Mouse (Mus musculus) hematopoietic stem cell, adult 5-6 weeks (primary cell): Measurements from ENCODE around the gene Gm10382. TPM values are rescaled to one million over a fixed set of nuclear protein-coding genes. Genes with fewer than 3 reads are reported as not detected.
"Not testable (repeated sequence)": the region's sequence is repeated elsewhere in the genome, so short reads cannot be mapped to it uniquely, and the experiment has no call there.

Experiments used
- ATAC-seq, 2 experiments: fragments of 125-278 bp in 1 of 2; replicated peaks in 1 of 2; 2 replicates each; pipeline ENCODE4 v1.8.0; 2016 to 2017; ENCODE audit warnings: inconsistent platforms in 2 of 2, mild to moderate bottlenecking in 2 of 2, moderate number of reproducible peaks in 2 of 2, low read depth in 1 of 2, moderate TSS enrichment in 1 of 2; ENCODE audit not compliant: low FRiP score in 2 of 2, poor library complexity in 2 of 2, severe bottlenecking in 2 of 2, insufficient read depth in 1 of 2, low TSS enrichment in 1 of 2
- total RNA-seq: library from RNA; stranded (forward); fragments of 172-1452, 232-1000 nt; gene quantifications from 2 replicates; pipeline ENCODE4 v1.2.3, GENCODE M21; 2017

Gene Gm10382
- total RNA-seq, 1 experiment from 2014 or later: 1.6 TPM

GRCm38 (mm10) chr5:125363894-125364293 is 25.2 kb upstream of the Gm10382 start:
- no peak for ATAC-seq

- ATAC-seq: no peak
Measured at GRCm38 (mm10) chr5:125364851-125365429, 24.2 kb upstream of the Gm10382 start.

GRCm38 (mm10) chr5:125368156-125368555 is 21.0 kb upstream of the Gm10382 start:
- ATAC-seq: peak in 1 of 2 experiments; percentile 59; a peak in 2 of 4 replicates

GRCm38 (mm10) chr5:125368568-125368967 is 20.6 kb upstream of the Gm10382 start:
- ATAC-seq: peak; percentile 76 to 86; a peak in 3 of 4 replicates

- ATAC-seq: no peak
Measured at GRCm38 (mm10) chr5:125370950-125371693, 18.0 kb upstream of the Gm10382 start.

GRCm38 (mm10) chr5:125372027-125372426 is 17.1 kb upstream of the Gm10382 start:
- no peak for ATAC-seq

GRCm38 (mm10) chr5:125375871-125376270 is 13.3 kb upstream of the Gm10382 start:
- no peak for ATAC-seq

- no peak for ATAC-seq
Measured at GRCm38 (mm10) chr5:125377214-125377613, 11.9 kb upstream of the Gm10382 start.

GRCm38 (mm10) chr5:125378919-125379318 is 10.2 kb upstream of the Gm10382 start:
- no peak for ATAC-seq

GRCm38 (mm10) chr5:125381954-125382672 is 7.0 kb upstream of the Gm10382 start:
- no peak for ATAC-seq

- ATAC-seq: peak; percentile 51 to 74
Measured at GRCm38 (mm10) chr5:125382673-125383558, 6.2 kb upstream of the Gm10382 start.

GRCm38 (mm10) chr5:125383637-125384420 is 5.3 kb upstream of the Gm10382 start:
- no peak for ATAC-seq

GRCm38 (mm10) chr5:125384512-125385214 is 4.5 kb upstream of the Gm10382 start:
- ATAC-seq: peak in 1 of 2 experiments; percentile 0; a peak in 1 of 4 replicates

GRCm38 (mm10) chr5:125385215-125385940 is 3.7 kb upstream of the Gm10382 start:
- no peak for ATAC-seq

- not testable (repeated sequence) for ATAC-seq
Measured at GRCm38 (mm10) chr5:125387295-125387694, 1.8 kb upstream of the Gm10382 start.
